Mouse (Mus musculus) WW6 (cell line): ENCODE measurements around the gene Rft1.
"Not testable (repeated sequence)": the region's sequence is repeated elsewhere in the genome, so short reads cannot be mapped to it uniquely, and the experiment has no call there.

Experiments
- DNase-seq: peaks from one replicate; pipeline ENCODE4 v3.0.0-alpha.2; 2013; ENCODE audit warnings: low read depth, low spot score

Gene Rft1

DNA sequence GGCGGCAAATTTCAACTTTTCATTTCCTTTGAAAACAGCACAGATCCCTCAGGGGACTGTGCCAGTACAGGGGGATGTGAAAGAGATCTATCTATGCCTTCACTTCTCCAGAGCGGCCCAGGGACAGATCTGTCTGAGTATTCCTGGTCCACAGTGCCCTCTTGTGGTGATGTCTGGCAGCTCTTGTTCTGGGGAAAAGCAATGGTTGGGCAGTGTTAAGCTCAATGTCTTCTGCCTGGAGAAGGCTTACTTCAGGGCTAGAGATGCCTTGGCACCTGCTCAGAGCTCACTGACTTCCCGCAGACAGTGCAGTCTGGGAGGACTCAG, 17.8 kb downstream of the Rft1 start:
- DNase-seq: peak; percentile 57

DNA sequence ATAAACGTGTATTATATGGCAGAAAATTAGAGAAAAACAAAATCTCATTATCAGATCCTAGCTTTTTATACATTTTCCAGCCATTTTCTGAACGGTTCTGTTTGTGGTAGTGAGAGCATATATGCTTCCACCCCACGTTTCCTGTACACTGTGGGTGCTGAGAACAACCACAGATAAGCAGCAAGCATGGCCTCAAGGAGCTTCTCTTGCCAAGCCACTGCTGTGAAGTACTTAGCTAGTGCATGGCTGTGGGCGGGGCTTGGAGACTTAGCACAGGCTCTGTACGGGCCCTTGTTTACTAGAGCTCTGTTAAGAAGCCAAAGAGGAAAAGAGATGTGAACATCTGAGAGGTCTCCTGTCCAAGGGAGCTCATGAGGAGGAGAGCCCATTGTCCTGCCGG, 20.8 kb downstream of the Rft1 start:
- DNase-seq: no peak

DNA sequence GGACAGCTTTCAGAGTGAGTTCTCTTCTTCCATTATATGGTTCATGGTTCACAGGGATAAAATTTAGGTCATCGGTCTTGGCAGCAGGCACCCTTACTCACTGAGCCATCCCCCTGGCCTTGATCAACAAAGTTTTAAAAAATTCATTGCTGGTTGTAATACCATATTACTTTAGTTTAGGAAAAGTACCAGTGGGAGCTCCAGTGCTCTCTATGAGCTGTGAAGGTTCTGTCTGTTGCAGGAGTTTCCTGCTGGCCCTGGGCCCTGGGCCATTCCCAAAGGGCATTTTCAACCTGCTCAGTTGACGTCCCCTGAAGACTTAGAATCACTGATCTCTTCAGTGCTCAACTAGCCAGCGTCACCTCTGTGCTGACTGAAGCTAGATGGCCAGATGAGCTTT, 28.0 kb downstream of the Rft1 start:
- no peak for DNase-seq

DNA sequence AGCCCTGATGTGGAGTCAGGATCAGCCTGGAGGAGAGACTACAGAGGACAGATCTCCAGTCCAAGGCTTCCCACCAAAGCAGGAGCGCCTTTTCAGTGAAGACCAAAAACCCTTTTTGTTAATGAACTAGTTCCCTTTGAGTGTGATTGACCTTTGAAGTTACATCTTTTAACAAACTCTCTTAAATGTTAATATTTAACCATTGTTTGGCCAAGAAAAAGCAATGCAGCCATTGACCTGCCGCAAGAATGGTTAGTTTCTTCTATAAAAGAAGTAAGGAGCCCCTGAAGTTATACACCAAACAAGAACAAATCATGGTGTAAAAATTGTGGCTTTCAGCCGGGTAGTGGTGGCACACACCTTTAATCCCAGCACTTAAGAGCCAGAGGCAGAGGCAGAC, 36.5 kb downstream of the Rft1 start:
- DNase-seq: no peak

DNA sequence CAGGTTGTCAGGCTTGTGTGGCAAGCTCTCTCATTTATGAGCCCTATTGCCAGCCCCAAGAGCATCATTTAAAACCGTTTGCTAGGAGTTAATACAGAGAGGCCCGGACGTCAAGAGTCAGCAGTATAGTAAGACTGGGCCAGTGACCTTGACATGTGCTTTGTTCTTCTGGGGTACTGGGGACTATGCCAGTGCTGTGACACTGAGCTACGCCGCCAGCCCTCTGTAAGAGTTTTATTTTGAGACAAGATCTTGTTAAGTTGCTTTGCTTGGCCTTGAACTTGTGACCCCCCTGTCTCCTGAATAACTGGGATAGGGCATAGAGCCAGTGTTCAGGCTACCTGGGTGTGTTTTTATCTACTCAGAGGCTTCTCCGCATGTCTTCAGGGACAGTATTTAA, 38.3 kb downstream of the Rft1 start:
- DNase-seq: no peak

DNA sequence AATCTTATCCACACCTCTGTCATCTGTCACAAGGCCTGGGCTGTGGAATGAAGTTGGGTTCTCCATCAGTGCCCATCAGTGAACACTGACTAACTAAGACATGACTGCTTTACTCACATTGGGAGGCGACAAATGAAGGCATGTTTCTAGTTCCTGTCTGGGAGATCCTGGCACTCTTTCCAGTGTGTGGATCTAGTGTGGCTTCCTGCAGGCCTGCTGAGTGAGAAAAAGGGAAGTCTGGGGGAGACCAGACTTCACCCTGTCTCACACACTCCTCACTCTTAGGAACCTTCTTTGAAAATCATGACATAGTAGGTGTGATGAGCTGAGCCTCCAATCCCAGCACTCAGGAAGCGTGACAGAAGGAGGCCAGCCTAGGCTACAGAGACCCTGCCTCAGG, 40.6 kb downstream of the Rft1 start:
- no peak for DNase-seq

DNA sequence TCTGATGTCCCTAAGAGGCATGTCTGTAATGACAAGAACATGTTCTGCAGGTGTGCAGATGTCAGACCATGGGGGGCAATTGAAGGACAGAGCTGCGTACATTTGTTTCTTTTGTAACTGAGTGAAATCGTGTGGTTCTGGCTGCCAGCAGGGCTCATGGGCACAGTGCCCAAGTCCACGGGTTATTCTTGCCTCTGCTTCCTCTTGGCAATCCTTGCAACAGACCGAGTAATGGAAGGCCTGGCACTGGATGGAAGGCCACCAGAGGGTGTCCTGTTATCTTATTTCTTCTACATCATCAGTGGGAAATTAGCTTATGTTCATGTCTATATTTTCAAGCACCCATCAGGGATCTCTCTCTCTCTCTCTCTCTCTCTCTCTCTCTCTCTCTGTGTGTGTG, 41.4 kb downstream of the Rft1 start:
- no peak for DNase-seq

DNA sequence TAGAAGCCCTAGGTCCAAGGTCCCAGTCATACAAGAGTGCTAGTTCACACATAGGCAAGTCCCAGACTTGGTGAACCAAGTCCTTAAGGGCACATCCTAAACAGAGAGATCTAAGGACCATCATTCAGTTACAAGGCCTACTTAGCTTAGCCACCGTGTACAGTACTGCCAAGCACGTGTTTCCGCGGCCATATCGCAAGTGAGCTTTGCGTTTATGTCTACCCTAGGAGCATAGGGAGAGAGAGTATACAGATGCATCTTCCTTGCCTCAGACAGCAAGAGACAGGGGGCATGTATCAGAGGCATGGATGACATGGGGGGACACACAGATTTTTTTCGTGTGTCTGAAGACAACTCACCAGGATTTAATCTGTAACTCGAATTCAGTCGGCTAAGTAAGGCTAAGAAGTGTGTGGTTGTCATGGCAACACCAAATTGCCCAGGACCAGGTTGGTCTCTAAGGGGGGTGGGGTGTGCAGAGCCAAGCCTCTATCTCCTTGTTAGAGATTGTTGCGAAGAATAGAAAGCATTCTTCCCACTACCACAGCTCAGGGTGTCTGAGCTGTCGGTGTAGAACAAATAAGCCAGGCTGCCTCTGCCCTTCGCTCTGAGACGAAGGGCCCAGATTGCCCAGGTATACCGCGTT, 43.4 kb downstream of the Rft1 start:
- no peak for DNase-seq

DNA sequence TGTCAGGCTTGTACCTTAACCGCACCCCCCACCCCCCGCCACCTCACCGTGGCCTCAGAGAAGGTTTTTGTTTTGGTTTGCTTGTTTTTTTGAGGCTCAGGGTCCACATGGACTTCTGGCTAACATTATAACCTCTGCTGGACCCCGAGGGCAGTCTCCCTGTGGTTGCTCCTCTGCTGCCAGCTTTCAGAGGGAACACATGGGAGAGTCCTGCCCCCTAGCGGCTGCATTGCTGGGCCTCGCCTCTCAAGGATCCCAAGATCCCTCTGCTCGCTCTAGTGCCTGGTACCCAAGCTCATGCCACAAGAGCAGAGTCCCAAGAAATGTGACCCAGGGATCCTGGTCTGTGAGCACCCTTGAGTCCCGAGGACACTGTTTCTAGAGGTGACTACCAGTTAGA, 45.5 kb downstream of the Rft1 start:
- DNase-seq: peak; percentile 55

DNA sequence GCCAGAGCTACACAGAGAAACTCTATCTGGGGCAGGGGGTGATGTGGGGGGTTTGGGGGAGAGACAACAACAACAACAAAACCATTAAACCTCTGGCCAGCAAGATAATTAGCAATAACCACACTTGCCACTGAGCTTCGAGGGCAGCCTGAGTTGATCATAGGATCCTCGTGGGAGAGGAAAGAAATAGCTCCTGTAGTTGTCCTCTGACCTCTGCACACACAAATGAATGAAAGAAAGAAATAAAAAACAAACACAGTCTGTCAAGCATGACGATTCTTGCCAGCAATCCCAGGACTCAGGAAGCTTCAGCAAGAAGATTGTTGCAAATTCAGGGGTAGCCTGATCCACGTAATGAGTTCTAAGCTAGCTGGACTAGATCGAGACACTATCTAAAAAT, 48.4 kb downstream of the Rft1 start:
- DNase-seq: no peak

DNA sequence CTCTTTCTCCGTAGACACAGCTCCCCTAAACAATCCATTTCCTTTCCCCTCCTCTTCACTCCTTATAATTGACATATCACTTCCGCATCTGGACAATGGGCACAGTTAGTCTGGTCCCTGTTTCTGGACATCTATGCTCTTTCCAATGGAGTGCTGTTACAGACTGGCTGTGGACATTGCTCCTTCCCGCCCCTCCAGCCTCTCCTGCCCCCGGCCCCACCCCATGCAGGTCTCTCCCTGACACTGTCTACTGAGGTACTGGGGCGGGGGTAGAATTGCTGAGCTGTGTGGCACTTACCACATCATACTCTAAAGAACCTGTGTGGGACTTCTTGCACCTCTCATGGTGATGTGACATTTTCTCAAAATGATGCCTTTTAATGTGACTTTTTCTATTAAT, 48.9 kb downstream of the Rft1 start:
- DNase-seq: no peak

DNA sequence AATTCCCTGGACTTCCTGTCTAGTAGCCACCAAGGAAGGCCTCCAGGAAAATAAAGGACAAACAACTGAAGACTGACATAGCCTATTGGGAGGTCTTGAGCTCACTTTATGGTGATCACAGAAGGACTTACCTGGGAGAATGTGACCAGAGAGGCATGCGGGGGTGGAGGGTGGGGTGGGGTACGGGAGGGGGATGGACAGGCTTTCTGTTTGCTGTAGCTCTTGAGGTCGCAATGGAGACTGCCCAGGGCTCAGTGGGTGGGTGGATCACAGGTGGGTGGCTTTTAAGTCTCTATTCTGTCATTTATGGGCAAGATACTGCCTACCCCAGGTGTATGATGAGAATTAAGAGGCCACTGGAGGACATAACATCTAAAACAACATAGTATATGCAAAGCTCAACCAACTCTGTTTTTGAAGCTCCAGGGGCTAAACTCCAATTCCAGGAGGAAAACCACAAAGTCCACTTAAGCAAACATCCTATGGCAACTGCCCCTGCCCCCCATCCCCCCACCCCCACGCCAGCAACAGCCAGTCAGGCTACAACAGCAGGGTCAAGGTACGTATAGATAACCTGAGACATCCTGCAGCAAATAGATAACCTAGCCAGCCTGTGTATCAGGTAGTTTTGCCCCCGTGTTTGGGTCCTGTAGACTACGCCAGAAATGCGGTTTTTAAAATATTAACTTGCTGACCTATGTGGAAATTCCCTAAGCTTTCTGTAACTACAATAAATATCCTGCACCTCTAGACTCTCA, 50.1 kb downstream of the Rft1 start:
- no peak for DNase-seq

DNA sequence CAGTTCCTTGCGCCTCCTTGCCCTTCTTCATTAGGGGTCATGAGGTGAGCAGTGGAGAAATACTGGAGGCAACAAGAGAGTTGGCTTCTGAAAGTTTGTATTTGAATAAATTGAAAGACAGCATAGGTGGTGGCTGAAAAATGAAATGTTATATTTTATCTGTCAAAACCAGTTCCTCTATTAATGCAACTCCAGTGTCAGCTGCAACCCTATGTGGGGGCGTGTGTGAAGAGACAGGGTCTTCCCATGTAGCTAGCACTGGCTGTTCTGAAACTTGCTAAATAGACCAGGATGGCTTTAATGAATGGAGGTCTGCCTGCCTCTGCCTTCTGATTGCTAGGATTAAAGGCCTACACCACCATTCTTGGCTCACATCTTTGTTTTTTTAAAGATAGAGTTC, 57.7 kb downstream of the Rft1 start:
- DNase-seq: no peak

DNA sequence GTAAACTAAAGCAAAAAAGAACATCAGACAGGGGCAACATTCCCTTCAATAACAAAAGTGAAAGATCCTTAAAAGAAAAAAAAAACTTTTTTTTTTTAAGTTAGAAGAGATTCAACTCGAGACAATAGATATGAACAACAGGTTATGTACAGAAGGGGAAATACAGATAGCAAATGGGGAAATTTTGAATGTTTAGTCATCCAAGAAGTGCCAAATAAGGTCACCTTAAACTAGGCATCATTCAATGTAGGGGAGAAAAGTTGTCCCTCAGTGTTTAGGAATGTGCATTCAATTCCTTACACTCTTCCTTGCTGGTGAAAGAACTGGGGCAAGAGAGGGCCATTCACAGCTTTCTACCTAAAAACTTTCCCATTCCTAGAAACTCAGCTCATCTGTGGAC, 59.6 kb downstream of the Rft1 start:
- DNase-seq: no peak

DNA sequence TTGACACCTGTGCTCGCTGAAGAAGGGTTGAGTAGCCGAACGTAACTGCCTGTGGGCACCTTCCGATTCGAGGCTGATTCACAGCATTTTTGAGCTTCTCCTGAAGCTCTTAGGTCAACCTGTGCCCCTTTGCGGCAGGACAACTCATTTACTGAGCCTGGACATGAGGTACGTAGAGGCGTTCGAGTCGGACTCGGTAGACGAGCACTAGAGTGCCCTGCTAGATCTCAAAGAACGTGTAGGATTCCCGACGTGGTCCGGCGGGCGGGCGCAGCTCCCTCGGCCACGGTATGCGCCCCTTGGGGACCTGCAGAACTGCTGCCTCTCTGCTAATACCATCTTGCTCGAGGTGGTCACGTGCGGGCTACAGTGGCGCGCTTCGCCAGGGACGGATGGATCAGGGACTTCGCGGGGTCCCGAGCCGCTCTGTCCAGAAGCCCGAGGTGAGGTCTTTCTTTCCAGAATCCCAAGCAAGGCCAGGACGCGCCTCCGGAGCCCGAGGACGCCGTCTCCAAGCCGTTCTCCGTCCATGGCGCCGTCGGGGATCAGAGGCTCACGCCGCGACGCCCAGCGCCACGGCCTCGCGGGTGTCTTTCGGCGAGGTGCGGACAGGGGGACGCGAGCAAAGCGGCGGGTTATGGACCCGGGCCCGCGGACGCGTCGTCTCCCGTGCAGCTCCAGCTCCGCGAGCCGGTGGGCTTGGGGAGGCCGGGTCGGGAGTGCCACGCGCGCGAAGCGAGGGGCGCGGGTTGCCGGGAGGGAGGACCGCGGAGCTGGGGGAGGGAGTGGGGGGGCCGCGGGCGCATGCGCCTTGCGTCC, 60.8 kb downstream of the Rft1 start, which contains the start of gene Sfmbt1:
Gene Sfmbt1 (plus strand): TSS at position 51 of the 819 bp plus-strand sequence.
- peak; percentile 31 for DNase-seq

DNA sequence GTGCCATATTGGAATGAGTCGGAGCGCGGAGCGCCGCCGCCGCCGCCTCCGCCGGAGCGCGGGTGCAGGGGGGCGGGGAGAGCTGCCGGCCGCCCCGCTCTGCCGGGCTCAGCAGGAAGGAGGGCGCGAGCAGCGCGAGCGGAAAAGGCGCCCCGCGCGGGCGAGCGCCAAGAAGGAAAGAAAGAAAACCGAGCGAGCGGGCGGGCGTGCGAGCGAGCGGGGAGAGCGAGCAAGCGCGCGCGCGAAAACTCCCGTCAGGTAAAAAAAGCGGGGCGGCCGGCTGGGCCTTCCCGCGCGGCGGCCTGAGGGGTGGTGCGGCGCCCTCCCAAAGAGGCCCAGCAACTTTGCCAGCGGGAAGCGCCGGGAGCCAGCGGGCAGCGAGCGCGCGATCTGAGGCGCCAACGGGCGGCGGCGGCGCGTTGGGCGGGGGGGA, 61.5 kb downstream of the Rft1 start:
- DNase-seq: peak; percentile 50

DNA sequence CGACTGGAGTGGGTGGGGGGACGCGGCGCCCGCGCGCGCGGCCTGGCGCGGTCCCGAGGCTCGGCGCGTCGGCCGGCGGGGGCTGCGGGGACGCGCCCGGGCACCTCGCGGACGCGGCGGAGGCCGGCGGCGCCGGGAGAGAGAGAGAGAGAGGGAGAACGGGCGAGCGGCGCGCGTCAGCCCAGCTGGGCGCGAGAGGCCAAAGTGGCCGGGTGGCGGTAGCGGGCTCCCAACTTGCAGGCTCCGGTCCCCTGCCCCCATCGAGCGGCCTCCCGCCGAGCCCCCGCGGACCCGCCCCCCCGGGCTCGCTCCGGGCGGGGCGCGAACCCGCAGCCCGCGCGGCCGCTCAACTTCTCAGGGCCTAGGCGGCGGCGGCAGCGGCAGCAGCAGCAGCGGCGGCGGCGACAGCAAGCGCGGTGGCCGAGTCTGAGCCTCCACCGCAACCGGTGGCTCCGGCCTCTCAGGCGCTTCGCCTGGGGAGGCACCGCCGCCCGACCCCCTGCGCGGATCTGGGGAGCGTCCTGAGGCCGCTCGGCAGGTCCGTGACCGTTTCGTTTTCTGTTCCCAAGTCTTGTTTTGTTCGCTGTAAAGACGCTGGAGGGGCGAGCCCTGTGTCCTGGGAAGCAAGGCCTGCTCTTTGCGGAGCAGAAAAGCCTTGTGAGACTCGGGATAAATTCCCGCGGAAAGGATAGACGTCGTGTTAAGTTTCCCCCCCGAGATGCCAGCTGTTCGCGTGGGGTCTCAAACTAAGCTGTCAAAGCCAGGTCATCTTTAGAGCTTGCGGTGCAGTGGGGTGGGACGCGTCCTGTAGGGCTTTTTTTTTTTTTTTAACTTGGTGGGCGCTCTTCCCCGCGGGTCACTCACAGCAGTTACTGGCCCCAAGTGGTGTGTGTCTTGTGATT, 62.1 kb downstream of the Rft1 start:
- peak; percentile 22 for DNase-seq

DNA sequence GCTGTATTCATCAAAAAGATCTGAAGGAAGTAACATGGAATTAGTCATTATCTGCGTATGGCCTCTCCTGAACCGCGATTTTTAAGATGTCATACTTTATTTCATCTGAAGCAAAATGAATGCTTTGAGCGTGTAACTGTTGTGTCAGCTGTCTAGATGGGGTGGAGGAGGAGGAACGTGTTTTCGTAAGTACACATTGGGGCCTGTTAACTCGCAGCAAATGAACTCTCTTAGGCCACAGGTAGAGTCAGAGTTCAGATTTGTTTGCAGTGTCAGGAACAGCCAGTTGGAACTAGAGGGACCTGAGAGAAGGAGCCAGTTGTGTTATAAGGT, 62.8 kb downstream of the Rft1 start:
- no peak for DNase-seq

DNA sequence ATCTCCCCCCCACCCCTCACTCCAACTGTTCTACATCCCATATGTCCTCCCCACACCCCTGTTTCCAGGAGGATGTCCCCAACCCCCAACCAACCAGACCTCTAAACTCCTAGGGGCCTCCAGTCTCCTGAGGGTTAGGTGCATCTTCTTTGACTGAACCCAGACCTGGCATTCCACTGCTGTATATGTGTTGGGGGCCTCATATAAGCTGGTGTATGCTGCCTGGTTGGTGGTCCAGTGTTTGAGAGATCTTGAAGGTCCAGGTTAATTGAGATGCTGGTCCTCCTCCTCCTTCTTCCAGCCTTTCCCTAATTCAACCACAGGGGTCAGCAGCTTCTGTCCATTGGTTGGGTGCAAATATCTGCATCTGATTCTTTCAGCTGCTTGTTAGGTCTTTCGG, 64.5 kb downstream of the Rft1 start:
- not testable (repeated sequence) for DNase-seq

DNA sequence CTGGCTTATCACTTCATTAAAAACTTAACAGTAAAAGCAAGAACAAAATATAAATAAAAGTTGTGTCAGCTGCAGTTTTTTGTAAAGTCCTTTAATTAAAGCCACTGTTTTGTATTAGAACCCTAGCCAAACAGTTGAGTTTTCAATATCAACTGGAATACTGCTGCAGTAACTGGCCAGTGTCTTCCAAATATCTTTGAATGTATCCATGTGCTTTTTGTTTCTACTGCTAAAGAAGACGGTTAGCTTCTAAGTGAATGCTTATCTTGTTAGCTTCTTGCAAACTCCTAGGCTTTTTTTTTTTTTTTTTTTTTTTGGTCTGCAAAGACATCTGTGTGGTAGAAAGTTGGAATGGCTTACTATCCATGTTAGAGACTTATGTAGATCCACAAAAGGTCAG, 65.4 kb downstream of the Rft1 start:
- no peak for DNase-seq

DNA sequence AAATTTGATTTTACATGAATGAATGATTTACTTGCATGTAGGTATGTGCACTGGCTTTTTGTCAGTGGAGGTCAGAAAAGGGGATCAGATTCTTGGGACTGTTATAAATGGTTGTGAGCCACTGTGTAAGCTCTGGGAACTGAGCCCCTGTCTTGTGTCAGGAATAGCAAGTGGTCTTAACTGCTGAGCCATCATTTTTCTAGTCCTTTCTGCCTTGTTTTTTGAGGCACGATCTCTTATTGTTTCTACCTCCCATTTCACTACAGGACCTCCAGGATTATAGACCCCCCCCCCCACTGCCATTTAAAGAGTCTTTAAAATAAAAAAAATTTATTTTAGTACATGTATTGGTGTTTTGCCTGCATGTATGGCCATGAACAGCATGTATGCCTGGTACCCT, 67.7 kb downstream of the Rft1 start:
- no peak for DNase-seq

DNA sequence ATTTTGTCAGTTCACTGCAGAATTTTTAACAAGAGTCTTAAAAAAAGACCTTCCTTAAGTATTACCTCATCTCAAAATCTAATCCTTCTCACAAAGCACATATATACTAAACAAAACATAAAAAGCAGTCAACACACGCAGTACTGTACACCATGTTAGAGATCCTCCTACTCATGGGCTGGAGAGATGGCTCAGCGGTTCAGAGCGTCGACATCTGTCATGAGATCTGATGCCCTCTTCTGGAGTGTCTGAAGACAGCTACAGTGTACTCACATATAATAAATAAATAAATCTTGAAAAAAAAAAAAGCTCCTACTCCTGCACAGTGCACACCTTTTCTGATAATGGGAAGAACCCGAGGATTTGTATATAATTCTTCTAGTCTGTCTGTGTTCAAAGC, 68.2 kb downstream of the Rft1 start:
- no peak for DNase-seq
